Mouse (Mus musculus): ENCODE results near the gene Hist1h1d. TPM values are rescaled to one million over a fixed set of nuclear protein-coding genes. Genes with fewer than 3 reads are reported as not detected.
A peak's percentile ranks its signal among the peaks of the same experiment; 100 is the strongest.

The Hist1h1d gene
- polyA plus RNA-seq (2016; fragmentation: Nextera tagmentation; extraction: Ambion mirVana): 0.64 and 0.75 TPM in 2 replicates

DNA sequence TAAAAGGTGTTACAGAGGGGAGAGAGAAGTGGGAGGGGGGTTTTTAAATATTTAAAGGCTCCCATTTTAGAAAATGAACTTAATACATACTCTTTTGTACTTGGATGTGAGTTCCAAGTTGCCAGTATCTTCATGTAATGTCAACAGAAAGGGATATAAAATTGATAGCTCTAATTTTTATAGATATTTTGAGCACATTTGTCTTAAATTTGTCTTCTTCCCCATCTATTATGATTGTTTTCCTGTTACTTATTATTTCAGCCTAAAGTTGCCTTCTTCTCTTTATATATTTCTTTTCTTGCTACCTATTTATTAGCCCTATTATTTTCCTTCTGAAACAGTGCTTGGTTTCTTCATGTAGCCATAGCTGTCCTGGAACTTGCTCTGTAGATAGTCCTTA lies at the start of gene Hist1h1d:
Gene Hist1h1d, plus strand, starts transcription at position 301 of the 400 bp plus-strand sequence.
- no peak within 1 kb of the TSS for H3K4me3 ChIP-seq
- H3K4me2 ChIP-seq (replicated peaks): peak within 1 kb of the TSS; percentile 82
- no peak for ATAC-seq (ENCODE audit: insufficient number of reproducible peaks, insufficient read depth, low FRiP score, low TSS enrichment)
- no peaks in the 10 kb centered on the region for H3K27me3 ChIP-seq
- no peaks in the 10 kb centered on the region for H3K36me3 ChIP-seq
- H3K9me3 ChIP-seq: no peaks in the 10 kb centered on the region
- H3K27ac ChIP-seq: peak within 1 kb of the TSS; percentile 99
- no peak within 1 kb of the TSS for H3K9ac ChIP-seq
- 0 out of 2 replicates have a peak, but pooled peaks cover 10% of the 10 kb centered on the region for H3K4me1 ChIP-seq

GRCm38 (mm10) chr13:23503797-23504196 lies 49.3 kb upstream of the Hist1h1d start:
- Histone ChIP-seq H3K4me2 (replicated peaks) (peak overlapping the region; percentile 15; the same call in 1 of the 2 replicates), H3K4me3 (no peak overlapping the region), H3K27me3 (no peaks in the 10 kb centered on the region), H3K4me1 (peaks cover 14% of the 10 kb centered on the region), H3K36me3 (no peaks in the 10 kb centered on the region), H3K27ac (no peak overlapping the region), H3K9ac (no peak overlapping the region), H3K9me3 (no peaks in the 10 kb centered on the region)
- no peak for ATAC-seq (ENCODE audit: insufficient number of reproducible peaks, insufficient read depth, low FRiP score, low TSS enrichment)
- WGBS: 2% methylated on average over 9 of the region's 9 CpGs

DNA sequence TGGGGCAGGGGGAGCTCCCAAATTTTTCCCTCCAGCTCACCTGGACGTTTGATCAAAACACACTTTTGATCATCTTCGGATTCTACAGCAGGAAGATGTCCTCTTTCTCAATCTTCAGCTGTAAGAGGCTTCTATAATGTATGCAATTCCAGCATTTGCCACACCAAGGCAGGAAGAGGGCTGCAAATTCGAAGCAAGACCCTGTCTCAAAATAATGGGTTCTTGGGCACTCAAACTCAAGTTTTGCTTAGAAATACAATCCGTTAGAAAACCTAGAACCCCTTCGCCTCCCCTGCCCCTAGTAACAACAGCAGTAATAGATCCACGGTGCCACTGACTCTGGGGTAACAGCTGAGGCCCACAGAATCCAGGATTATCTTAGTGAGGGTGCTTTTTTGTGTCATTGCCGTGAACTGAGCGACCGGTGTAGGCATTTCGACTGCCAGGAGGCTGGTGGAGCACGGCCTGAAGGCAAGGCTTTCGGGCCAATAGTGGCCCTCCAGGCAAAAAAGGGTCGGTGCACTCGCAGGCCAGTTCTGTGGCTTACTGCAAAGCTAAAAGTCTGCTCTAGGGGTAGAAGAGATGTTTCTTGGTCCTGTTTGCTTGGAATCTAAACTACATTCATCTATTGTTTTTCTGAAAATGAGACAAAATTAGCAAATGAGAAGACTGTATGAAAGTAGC lies 47.3 kb upstream of the Hist1h1d start:
- 2% methylated on average over 14 of the region's 14 CpGs for WGBS
- peak overlapping the region; percentile 55 for H3K4me2 ChIP-seq (replicated peaks)
- peaks cover 14% of the 10 kb centered on the region; the same call in 1 of the 2 replicates for H3K4me1 ChIP-seq
- H3K9me3 ChIP-seq: no peaks in the 10 kb centered on the region
- H3K27ac ChIP-seq: peak overlapping the region; percentile 55; the same call in 1 of the 2 replicates
- H3K9ac ChIP-seq: peak overlapping the region; percentile 25; the same call in 1 of the 2 replicates
- peak overlapping the region; percentile 29 for H3K4me3 ChIP-seq
- no peaks in the 10 kb centered on the region for H3K36me3 ChIP-seq
- no peak for ATAC-seq (ENCODE audit: insufficient number of reproducible peaks, insufficient read depth, low FRiP score, low TSS enrichment)
- no peaks in the 10 kb centered on the region for H3K27me3 ChIP-seq

- WGBS: 5% methylated on average over 13 of the region's 13 CpGs
- H3K27ac ChIP-seq: peak overlapping the region; percentile 55; the same call in 1 of the 2 replicates
- no peaks in the 10 kb centered on the region for H3K36me3 ChIP-seq
- peak overlapping the region; percentile 29 for H3K4me3 ChIP-seq
- no peak overlapping the region for H3K9ac ChIP-seq
- no peaks in the 10 kb centered on the region for H3K9me3 ChIP-seq
- no peak for ATAC-seq (ENCODE audit: insufficient number of reproducible peaks, insufficient read depth, low FRiP score, low TSS enrichment)
- peak overlapping the region; percentile 55 for H3K4me2 ChIP-seq (replicated peaks)
- H3K4me1 ChIP-seq: peaks cover 14% of the 10 kb centered on the region; the same call in 1 of the 2 replicates
- no peaks in the 10 kb centered on the region for H3K27me3 ChIP-seq
These were observed 46.7 kb upstream of the Hist1h1d start for GRCm38 (mm10) chr13:23506351-23506750.

- WGBS: 14% methylated on average over 14 of the region's 14 CpGs
- ATAC-seq (ENCODE audit: insufficient number of reproducible peaks, insufficient read depth, low FRiP score, low TSS enrichment): no peak
- no peaks in the 10 kb centered on the region for H3K27me3 ChIP-seq
- H3K9me3 ChIP-seq: no peaks in the 10 kb centered on the region
- no peak overlapping the region for H3K9ac ChIP-seq
- peak overlapping the region; percentile 55; the same call in 1 of the 2 replicates for H3K4me2 ChIP-seq (replicated peaks)
- no peak overlapping the region for H3K27ac ChIP-seq
- H3K4me1 ChIP-seq: peaks cover 14% of the 10 kb centered on the region; the same call in 1 of the 2 replicates
- no peaks in the 10 kb centered on the region for H3K36me3 ChIP-seq
- peak overlapping the region; percentile 29; the same call in 1 of the 2 replicates for H3K4me3 ChIP-seq
These were observed 46.1 kb upstream of the Hist1h1d start for GRCm38 (mm10) chr13:23506819-23507515.

DNA sequence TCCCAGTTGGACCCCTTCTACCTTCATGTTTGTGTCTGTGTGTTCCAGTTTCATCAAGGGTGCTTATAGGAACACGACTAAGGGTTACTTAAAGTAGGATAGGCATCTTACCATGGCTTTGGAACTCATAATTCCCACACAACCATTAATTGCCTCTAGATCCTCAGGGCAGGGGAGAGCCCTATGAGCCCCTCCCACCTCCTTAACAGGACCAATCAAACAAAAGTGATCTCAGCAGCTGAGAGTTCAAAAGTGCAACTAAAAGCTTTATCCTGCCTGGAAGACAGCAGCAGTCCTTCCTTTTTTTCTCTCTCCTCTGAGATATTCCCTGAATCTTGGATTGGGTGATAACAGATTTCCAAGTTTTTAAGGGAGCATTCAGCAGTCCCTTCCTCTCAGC lies 42.9 kb upstream of the Hist1h1d start:
- Histone ChIP-seq H3K27ac (no peak overlapping the region), H3K9ac (no peak overlapping the region), H3K9me3 (no peaks in the 10 kb centered on the region), H3K27me3 (no peaks in the 10 kb centered on the region), H3K4me3 (no peak overlapping the region), H3K36me3 (no peaks in the 10 kb centered on the region), H3K4me1 (peaks cover 11% of the 10 kb centered on the region; the same call in 1 of the 2 replicates), H3K4me2 (replicated peaks) (no peak overlapping the region)
- ATAC-seq (ENCODE audit: insufficient number of reproducible peaks, insufficient read depth, low FRiP score, low TSS enrichment): no peak
- WGBS: 32% methylated on average over 1 of the region's 1 CpGs

DNA sequence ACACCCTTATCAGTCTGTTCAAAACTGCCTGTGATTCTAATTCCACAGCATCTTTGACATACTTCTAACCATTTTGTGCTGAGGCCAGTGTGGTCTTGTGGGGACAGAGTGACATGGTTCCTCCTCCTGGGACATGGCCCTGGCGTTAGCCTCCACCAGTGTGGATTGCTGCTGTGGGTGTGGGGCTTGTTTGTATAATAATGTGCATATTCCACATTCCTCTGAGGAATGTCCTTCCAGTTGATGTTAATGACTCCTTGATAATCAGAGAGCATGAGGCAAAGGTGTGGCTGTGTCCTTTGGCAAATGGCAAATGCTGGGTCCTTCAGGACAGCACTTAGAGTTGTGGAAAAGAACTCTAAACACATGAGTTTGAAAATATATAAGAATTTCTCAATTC lies 39.5 kb upstream of the Hist1h1d start:
- WGBS: 91% methylated on average over 1 of the region's 1 CpGs
- H3K4me1 ChIP-seq: 0 out of 2 replicates have a peak, but pooled peaks cover 3% of the 10 kb centered on the region
- no peak for ATAC-seq (ENCODE audit: insufficient number of reproducible peaks, insufficient read depth, low FRiP score, low TSS enrichment)

GRCm38 (mm10) chr13:23515281-23515680 lies 37.8 kb upstream of the Hist1h1d start:
- Histone ChIP-seq H3K27ac (no peak overlapping the region), H3K9ac (no peak overlapping the region), H3K4me3 (no peak overlapping the region), H3K4me1 (0 out of 2 replicates have a peak, but pooled peaks cover 3% of the 10 kb centered on the region), H3K27me3 (no peaks in the 10 kb centered on the region), H3K4me2 (replicated peaks) (no peak overlapping the region), H3K9me3 (no peaks in the 10 kb centered on the region), H3K36me3 (no peaks in the 10 kb centered on the region)
- WGBS: 72% methylated on average over 5 of the region's 5 CpGs
- no peak for ATAC-seq (ENCODE audit: insufficient number of reproducible peaks, insufficient read depth, low FRiP score, low TSS enrichment)

More for the DNA sequence above, 39.5 kb upstream of the Hist1h1d start:
- Histone ChIP-seq H3K36me3 (no peaks in the 10 kb centered on the region), H3K27me3 (no peaks in the 10 kb centered on the region), H3K4me2 (replicated peaks) (no peak overlapping the region), H3K9me3 (no peaks in the 10 kb centered on the region), H3K9ac (no peak overlapping the region), H3K27ac (no peak overlapping the region), H3K4me3 (no peak overlapping the region)

GRCm38 (mm10) chr13:23515826-23516620 lies 37.0 kb upstream of the Hist1h1d start:
- ATAC-seq (ENCODE audit: insufficient number of reproducible peaks, insufficient read depth, low FRiP score, low TSS enrichment): no peak
- peak overlapping the region; percentile 61 for H3K4me2 ChIP-seq (replicated peaks)
- H3K36me3 ChIP-seq: no peaks in the 10 kb centered on the region
- H3K4me1 ChIP-seq: no peaks in the 10 kb centered on the region
- H3K27me3 ChIP-seq: no peaks in the 10 kb centered on the region
- H3K9me3 ChIP-seq: no peaks in the 10 kb centered on the region
- peak overlapping the region; percentile 33 for H3K4me3 ChIP-seq
- no peak overlapping the region for H3K27ac ChIP-seq
- peak overlapping the region; percentile 40; the same call in 1 of the 2 replicates for H3K9ac ChIP-seq
- WGBS: 50% methylated on average over 15 of the region's 15 CpGs

- Histone ChIP-seq H3K36me3 (no peaks in the 10 kb centered on the region), H3K4me3 (peak overlapping the region; percentile 52), H3K27ac (peak overlapping the region; percentile 70; the same call in 1 of the 2 replicates), H3K9ac (no peak overlapping the region), H3K9me3 (no peaks in the 10 kb centered on the region), H3K27me3 (no peaks in the 10 kb centered on the region), H3K4me2 (replicated peaks) (peak overlapping the region; percentile 66), H3K4me1 (no peaks in the 10 kb centered on the region)
- whole genome bisulfite sequencing: under 1% methylated on average over 19 of the region's 19 CpGs
- ATAC-seq (ENCODE audit: insufficient number of reproducible peaks, insufficient read depth, low FRiP score, low TSS enrichment): no peak
These were observed 36.0 kb upstream of the Hist1h1d start for GRCm38 (mm10) chr13:23516822-23517602.
